ENCODE assay signal across 11 mouse cellular contexts in genomic region chr12:76073066-76073826, GRCm38 (mm10).
A peak's percentile ranks its signal among the peaks of the same experiment; 100 is the strongest.
DNase-seq lines count a peak whose midpoint lies in the region; ATAC-seq and TF ChIP-seq lines count a peak whose summit lies in the region.
"Had no signal": no experiment of that assay in that cellular context is flagged by ENCODE, and none has a peak within 500 bp of the region (broad histone marks: within the 10 kb centered on the region; RNA-seq: fewer than 3 reads in every experiment).

No protein-coding gene starts in this region.

- DNase-seq in heart, adult 2 months: no peak
- DNase-seq in heart, postnatal 14 days: no peak
- DNase-seq in lung, postnatal 14 days: no peak
- peak; percentile 41 for DNase-seq in mesoderm, embryonic 11.5 days (ENCODE audit: low read depth, low spot score)
- no peak for DNase-seq in cerebellum, postnatal 25 days
- DNase-seq in kidney, postnatal 36 days: no peak

- TF ChIP-seq POLR2A in heart, adult 2 months (IDR thresholded peaks at IDR 0.05; ENCODE audit: insufficient read depth, low read depth, low read length): no peak

- 51% methylated on average over 13 of the region's 13 CpGs for WGBS in heart, adult 2 months
- WGBS in lung, embryonic 15.5 days: 27% methylated on average over 13 of the region's 13 CpGs
- WGBS in embryonic facial prominence, embryonic 15.5 days: 14% methylated on average over 13 of the region's 13 CpGs

- no peak for TF ChIP-seq EP300 in heart, adult 2 months (IDR thresholded peaks at IDR 0.05; ENCODE audit: insufficient read depth, low read depth, low read length)

- H3K4me3 ChIP-seq in heart, adult 2 months: no peak overlapping the region
- H3K4me3 ChIP-seq in lung, embryonic 15.5 days: peak overlapping the region; percentile 14; the same call in 1 of the 2 replicates
- peak overlapping the region; percentile 24 for H3K4me3 ChIP-seq in embryonic facial prominence, embryonic 15.5 days (replicated peaks)
- H3K4me3 ChIP-seq: hindbrain, embryonic 15.5 days; layer of hippocampus, adult 2 months had no signal

- ATAC-seq in lung, embryonic 15.5 days (ENCODE audit: borderline replicate concordance, extremely low read depth, low FRiP score, low TSS enrichment): no peak
- ATAC-seq in embryonic facial prominence, embryonic 15.5 days (ENCODE audit: insufficient number of reproducible peaks, low FRiP score, low TSS enrichment, low read depth): no peak

- no peaks in the 10 kb centered on the region for H3K9me3 ChIP-seq in lung, embryonic 15.5 days
- H3K9me3 ChIP-seq in embryonic facial prominence, embryonic 15.5 days (replicated peaks): no peaks in the 10 kb centered on the region
- H3K9me3 ChIP-seq: hindbrain, embryonic 15.5 days had no signal

- no peak overlapping the region for H3K9ac ChIP-seq in heart, adult 2 months (ENCODE audit: low read depth, low read length)
- no peak overlapping the region for H3K9ac ChIP-seq in lung, embryonic 15.5 days
- H3K9ac ChIP-seq in embryonic facial prominence, embryonic 15.5 days: no peak overlapping the region
- H3K9ac ChIP-seq: hindbrain, embryonic 15.5 days had no signal

- H3K4me1 ChIP-seq in heart, adult 2 months (ENCODE audit: control insufficient read depth, insufficient read depth, low read length): peaks cover 4% of the 10 kb centered on the region
- H3K4me1 ChIP-seq in lung, embryonic 15.5 days: no peaks in the 10 kb centered on the region
- H3K4me1 ChIP-seq in embryonic facial prominence, embryonic 15.5 days: peaks cover 18% of the 10 kb centered on the region; the same call in 1 of the 2 replicates

- H3K27ac ChIP-seq in heart, adult 2 months: peak overlapping the region; percentile 31
- H3K27ac ChIP-seq in lung, embryonic 15.5 days: peak overlapping the region; percentile 23; the same call in 1 of the 2 replicates
- H3K27ac ChIP-seq in embryonic facial prominence, embryonic 15.5 days (replicated peaks): 0 out of 2 replicates have a peak overlapping the region, but pooled peaks have one; percentile 48
- H3K27ac ChIP-seq: hindbrain, embryonic 15.5 days; layer of hippocampus, adult 2 months; macrophage had no signal

- 0 out of 2 replicates have a peak, but pooled peaks cover 2% of the 10 kb centered on the region for H3K36me3 ChIP-seq in heart, adult 2 months (ENCODE audit: control insufficient read depth, insufficient read depth, low read length)
- peaks cover 21% of the 10 kb centered on the region for H3K36me3 ChIP-seq in lung, embryonic 15.5 days
- H3K36me3 ChIP-seq in embryonic facial prominence, embryonic 15.5 days: peaks cover 17% of the 10 kb centered on the region
- H3K36me3 ChIP-seq: hindbrain, embryonic 15.5 days had no signal

- H3K79me2 ChIP-seq in heart, adult 2 months (replicated peaks; ENCODE audit: control insufficient read depth, insufficient read depth, low read length): no peaks in the 10 kb centered on the region

- intact Hi-C loops in heart, adult 2 months (cut with DNase I): no loop called here
- intact Hi-C loops in heart, postnatal 14 days (cut with DNase I): loop anchor here (5.0 kb wide), 1 partner anchor 104 kb away; the partner anchor contains the start of gene Esr2

- no peak for TF ChIP-seq CTCF in heart, adult 2 months (IDR thresholded peaks at IDR 0.05)

- H3K27me3 ChIP-seq in heart, adult 2 months (ENCODE audit: control insufficient read depth, insufficient read depth, low read length): no peaks in the 10 kb centered on the region
- H3K27me3 ChIP-seq in lung, embryonic 15.5 days: no peaks in the 10 kb centered on the region
- H3K27me3 ChIP-seq in embryonic facial prominence, embryonic 15.5 days: no peaks in the 10 kb centered on the region
- H3K27me3 ChIP-seq: hindbrain, embryonic 15.5 days had no signal

- peak overlapping the region; percentile 25; the same call in 1 of the 2 replicates for H3K4me2 ChIP-seq in lung, embryonic 15.5 days
- peak overlapping the region; percentile 30 for H3K4me2 ChIP-seq in embryonic facial prominence, embryonic 15.5 days (replicated peaks)
